Mouse (Mus musculus): ENCODE results near the gene Fahd1.
A peak's percentile ranks its signal among the peaks of the same experiment; 100 is the strongest.

The Fahd1 gene

GRCm38 (mm10) chr17:24841133-24841532 lies 9.0 kb downstream of the Fahd1 start:
- DNase-seq: peak; percentile 80

- DNase-seq: no peak
Measured at GRCm38 (mm10) chr17:24840341-24840740, 9.8 kb downstream of the Fahd1 start.

GRCm38 (mm10) chr17:24839842-24840241 lies 10.3 kb downstream of the Fahd1 start, which contains the start of gene Hagh:
TSS of gene Hagh (plus strand) at chr17:24840143.
- DNase-seq: peak; percentile 45

GRCm38 (mm10) chr17:24821351-24822280 lies 28.5 kb downstream of the Fahd1 start:
- peak; percentile 79 for DNase-seq

- DNase-seq: no peak
Measured at GRCm38 (mm10) chr17:24819469-24819868, 30.7 kb downstream of the Fahd1 start.

GRCm38 (mm10) chr17:24818172-24818571 lies 32.0 kb downstream of the Fahd1 start:
- peak; percentile 87 for DNase-seq

- DNase-seq: no peak
Measured at GRCm38 (mm10) chr17:24817503-24817902, 32.7 kb downstream of the Fahd1 start.

GRCm38 (mm10) chr17:24815256-24815655 lies 34.9 kb downstream of the Fahd1 start:
- DNase-seq: peak; percentile 24

- DNase-seq: no peak
Measured at GRCm38 (mm10) chr17:24812215-24812614, 37.9 kb downstream of the Fahd1 start.

GRCm38 (mm10) chr17:24811211-24811610 lies 39.0 kb downstream of the Fahd1 start:
- peak; percentile 22 for DNase-seq

GRCm38 (mm10) chr17:24803952-24804951 lies 45.9 kb downstream of the Fahd1 start, which contains the start of gene Meiob:
TSS of gene Meiob (plus strand) at chr17:24804289.
- DNase-seq: peak; percentile 96

GRCm38 (mm10) chr17:24800524-24800923 lies 49.6 kb downstream of the Fahd1 start:
- DNase-seq: peak; percentile 30

- no peak for DNase-seq
Measured at GRCm38 (mm10) chr17:24799476-24799875, 50.7 kb downstream of the Fahd1 start.
